Mouse (Mus musculus): Measurements from ENCODE around the gene Hemk1. TPM values are rescaled to one million over a fixed set of nuclear protein-coding genes. Genes with fewer than 3 reads are reported as not detected.

Gene Hemk1
- polyA plus RNA-seq, 1 experiment from 2014 or later = 14.6 TPM

DNA sequence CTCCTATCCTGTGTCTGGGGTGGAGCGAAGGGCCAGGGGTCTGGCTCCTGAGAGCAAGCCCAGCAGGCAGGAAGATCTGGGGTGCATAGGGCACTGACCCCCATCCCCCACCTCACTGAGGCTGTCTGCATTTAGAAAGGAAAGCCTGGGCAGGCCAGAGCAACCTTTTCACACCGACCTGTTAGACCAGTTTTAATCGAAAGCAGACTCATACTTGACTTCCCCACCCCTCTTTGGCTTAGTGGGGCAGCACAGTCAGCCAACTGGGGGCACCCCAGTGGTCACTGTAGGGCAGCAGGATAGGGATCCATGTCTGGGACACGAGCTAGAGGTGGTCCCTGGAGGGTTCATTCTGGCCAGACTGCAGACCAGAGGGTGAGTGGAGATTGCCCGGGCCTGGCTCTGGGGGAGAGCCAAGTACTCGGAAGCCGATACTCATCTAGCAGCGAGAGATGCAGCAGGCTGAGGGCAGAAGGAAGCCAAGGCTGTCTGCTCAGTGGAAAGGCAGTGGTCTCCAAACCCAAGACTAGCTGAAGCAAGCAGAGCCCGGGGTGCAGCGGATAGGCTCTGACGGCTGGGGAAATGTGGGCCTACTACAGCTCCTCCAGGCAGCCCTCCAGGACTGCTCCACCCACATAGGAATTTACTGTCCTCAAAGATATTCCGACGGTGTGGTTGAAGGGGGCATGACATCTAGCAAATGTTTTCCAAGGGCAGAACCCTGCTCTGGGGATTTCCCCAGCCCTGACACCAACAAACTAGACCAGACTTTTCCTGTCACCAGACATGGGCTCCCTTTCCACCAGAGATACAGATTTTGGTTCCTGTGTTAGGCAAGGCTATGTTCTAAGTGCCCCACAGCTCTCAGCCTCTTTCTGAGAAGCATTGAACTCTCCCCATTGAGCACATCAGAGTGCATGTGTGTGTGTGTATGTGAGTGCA is 32.3 kb downstream of the Hemk1 start:
- Histone ChIP-seq H3K4me3 (no peak overlapping the region), H3K9me3 (no peaks in the 10 kb centered on the region), H3K9ac (replicated peaks) (no peak overlapping the region), H3K36me3 (peaks cover 5% of the 10 kb centered on the region; the same call in 1 of the 2 replicates), H3K4me1 (no peaks in the 10 kb centered on the region), H3K27ac (replicated peaks) (no peak overlapping the region), H3K4me2 (replicated peaks) (no peak overlapping the region), H3K27me3 (no peaks in the 10 kb centered on the region)
- WGBS = 71% methylated on average over 13 of the region's 13 CpGs
- ATAC-seq (replicated peaks) = no peak

GRCm38 (mm10) chr9:107305012-107305411 is 33.1 kb downstream of the Hemk1 start:
- Histone ChIP-seq H3K36me3 (peaks cover 10% of the 10 kb centered on the region; the same call in 1 of the 2 replicates), H3K27me3 (no peaks in the 10 kb centered on the region), H3K4me2 (replicated peaks) (no peak overlapping the region), H3K27ac (replicated peaks) (no peak overlapping the region), H3K9ac (replicated peaks) (no peak overlapping the region), H3K4me3 (no peak overlapping the region), H3K4me1 (no peaks in the 10 kb centered on the region), H3K9me3 (no peaks in the 10 kb centered on the region)
- ATAC-seq (replicated peaks) = no peak
- 84% methylated on average over 4 of the region's 4 CpGs for WGBS

- WGBS = 93% methylated on average over 3 of the region's 3 CpGs
- no peak overlapping the region for H3K4me3 ChIP-seq
- H3K9me3 ChIP-seq = no peaks in the 10 kb centered on the region
- no peaks in the 10 kb centered on the region for H3K27me3 ChIP-seq
- H3K27ac ChIP-seq (replicated peaks) = no peak overlapping the region
- no peak overlapping the region for H3K9ac ChIP-seq (replicated peaks)
- H3K4me1 ChIP-seq = no peaks in the 10 kb centered on the region
- H3K36me3 ChIP-seq = peaks cover 10% of the 10 kb centered on the region; the same call in 1 of the 2 replicates
- no peak for ATAC-seq (replicated peaks)
- no peak overlapping the region for H3K4me2 ChIP-seq (replicated peaks)
These were observed 33.8 kb downstream of the Hemk1 start for GRCm38 (mm10) chr9:107304383-107304782.

GRCm38 (mm10) chr9:107303900-107304299 is 34.2 kb downstream of the Hemk1 start:
- WGBS = 87% methylated on average over 5 of the region's 5 CpGs

DNA sequence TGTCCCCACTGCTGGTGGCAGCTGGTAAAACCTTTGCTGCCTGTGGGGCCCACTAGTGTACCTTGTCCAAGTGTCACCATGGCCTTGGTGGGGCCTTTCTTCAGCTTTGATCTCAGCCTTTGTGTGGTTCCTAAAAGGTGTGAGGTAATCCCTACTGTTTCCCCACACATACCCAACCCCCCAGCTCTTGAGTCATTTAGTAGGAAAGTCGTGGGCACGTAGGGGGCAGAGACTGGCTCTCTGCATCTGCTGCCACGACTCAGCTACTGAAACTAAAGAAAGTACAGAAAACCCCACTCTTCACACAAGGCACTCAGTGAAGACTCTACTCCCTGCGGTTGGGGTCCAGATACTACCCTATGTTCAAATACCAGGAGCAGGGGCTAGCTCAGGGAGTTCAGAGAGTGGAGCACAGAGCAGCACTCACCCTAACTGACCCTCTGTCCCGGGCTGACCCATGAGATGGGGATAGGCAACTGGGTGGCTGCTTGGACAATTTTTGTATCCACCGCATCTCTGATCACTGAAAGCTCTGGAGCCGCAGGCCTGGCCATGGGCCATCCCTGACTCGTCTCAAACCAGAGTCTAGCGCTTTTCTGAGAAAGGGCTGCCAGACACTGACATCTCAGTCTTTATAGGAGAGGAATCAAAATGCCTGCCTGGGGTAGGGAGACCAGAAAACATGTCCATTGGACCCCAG is 34.9 kb downstream of the Hemk1 start:
- ATAC-seq (replicated peaks) = no peak
- Histone ChIP-seq H3K4me2 (replicated peaks) (no peak overlapping the region), H3K4me1 (peaks cover 7% of the 10 kb centered on the region), H3K36me3 (peaks cover 10% of the 10 kb centered on the region; the same call in 1 of the 2 replicates), H3K4me3 (no peak overlapping the region), H3K9me3 (no peaks in the 10 kb centered on the region), H3K9ac (replicated peaks) (no peak overlapping the region), H3K27me3 (no peaks in the 10 kb centered on the region), H3K27ac (replicated peaks) (no peak overlapping the region)
- WGBS = 81% methylated on average over 9 of the region's 9 CpGs

More at GRCm38 (mm10) chr9:107303900-107304299, 34.2 kb downstream of the Hemk1 start:
- Histone ChIP-seq H3K4me3 (no peak overlapping the region), H3K27me3 (no peaks in the 10 kb centered on the region), H3K4me1 (peaks cover 1% of the 10 kb centered on the region; the same call in 1 of the 2 replicates), H3K27ac (replicated peaks) (no peak overlapping the region), H3K4me2 (replicated peaks) (no peak overlapping the region), H3K9me3 (no peaks in the 10 kb centered on the region), H3K36me3 (peaks cover 10% of the 10 kb centered on the region; the same call in 1 of the 2 replicates), H3K9ac (replicated peaks) (no peak overlapping the region)
- ATAC-seq (replicated peaks) = no peak

DNA sequence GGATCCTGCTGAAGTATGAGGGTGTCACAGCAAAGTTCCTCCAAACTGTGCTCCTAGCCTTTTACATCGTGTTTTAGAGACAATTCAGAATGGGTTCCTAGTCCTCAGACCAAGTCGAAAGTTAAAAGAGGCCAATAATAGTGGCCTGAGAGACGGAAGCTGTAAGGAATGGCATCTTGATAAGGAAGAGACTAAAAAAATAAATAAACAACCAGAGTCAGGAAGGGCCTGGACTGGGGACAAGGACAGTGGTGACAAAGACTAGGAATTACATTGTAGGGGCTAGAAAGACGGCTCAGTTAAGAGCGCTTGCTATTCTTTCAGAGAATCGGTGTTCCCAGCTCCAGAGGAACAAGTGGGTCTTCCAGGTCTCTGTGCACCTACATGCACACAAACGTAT is 35.6 kb downstream of the Hemk1 start:
- peaks cover 10% of the 10 kb centered on the region; the same call in 1 of the 2 replicates for H3K36me3 ChIP-seq
- H3K4me1 ChIP-seq = peaks cover 13% of the 10 kb centered on the region
- no peaks in the 10 kb centered on the region for H3K9me3 ChIP-seq
- 89% methylated on average over 7 of the region's 7 CpGs for WGBS
- H3K4me2 ChIP-seq (replicated peaks) = no peak overlapping the region
- H3K27me3 ChIP-seq = no peaks in the 10 kb centered on the region
- H3K27ac ChIP-seq (replicated peaks) = no peak overlapping the region
- ATAC-seq (replicated peaks) = no peak
- no peak overlapping the region for H3K4me3 ChIP-seq
- H3K9ac ChIP-seq (replicated peaks) = no peak overlapping the region

GRCm38 (mm10) chr9:107301554-107302331 is 36.4 kb downstream of the Hemk1 start:
- no peak overlapping the region for H3K4me2 ChIP-seq (replicated peaks)
- WGBS = 90% methylated on average over 17 of the region's 17 CpGs
- H3K9ac ChIP-seq (replicated peaks) = no peak overlapping the region
- peaks cover 10% of the 10 kb centered on the region; the same call in 1 of the 2 replicates for H3K36me3 ChIP-seq
- H3K27me3 ChIP-seq = no peaks in the 10 kb centered on the region
- no peak for ATAC-seq (replicated peaks)
- no peak overlapping the region for H3K27ac ChIP-seq (replicated peaks)
- no peaks in the 10 kb centered on the region for H3K9me3 ChIP-seq
- H3K4me1 ChIP-seq = peaks cover 19% of the 10 kb centered on the region
- H3K4me3 ChIP-seq = no peak overlapping the region

- Histone ChIP-seq H3K9ac (replicated peaks) (no peak overlapping the region), H3K4me2 (replicated peaks) (no peak overlapping the region), H3K4me1 (peaks cover 22% of the 10 kb centered on the region), H3K27me3 (no peaks in the 10 kb centered on the region), H3K9me3 (no peaks in the 10 kb centered on the region), H3K36me3 (peaks cover 10% of the 10 kb centered on the region; the same call in 1 of the 2 replicates), H3K27ac (replicated peaks) (no peak overlapping the region), H3K4me3 (no peak overlapping the region)
- 95% methylated on average over 30 of the region's 30 CpGs for WGBS
- ATAC-seq (replicated peaks) = no peak
These were observed 37.8 kb downstream of the Hemk1 start for GRCm38 (mm10) chr9:107300224-107300973.

DNA sequence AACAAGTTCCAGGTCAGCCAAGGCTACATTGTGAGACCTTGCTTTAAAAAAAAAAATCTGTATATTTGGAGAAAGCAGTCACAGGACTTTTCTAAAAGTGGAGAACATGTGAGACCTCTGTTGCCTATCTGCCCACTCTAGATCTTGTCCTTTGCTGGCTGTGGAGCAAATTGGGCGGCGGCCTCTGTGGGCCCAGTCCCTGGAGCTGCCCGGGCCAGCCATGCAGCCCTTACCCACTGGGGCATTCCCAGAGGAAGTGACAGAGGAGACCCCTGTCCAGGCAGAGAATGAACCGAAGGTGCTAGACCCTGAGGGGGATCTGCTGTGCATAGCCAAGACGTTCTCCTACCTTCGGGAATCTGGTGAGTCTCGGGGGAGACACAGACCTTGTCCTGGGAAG is 38.4 kb downstream of the Hemk1 start:
- ATAC-seq (replicated peaks) = no peak
- Histone ChIP-seq H3K4me2 (replicated peaks) (no peak overlapping the region), H3K36me3 (peaks cover 10% of the 10 kb centered on the region; the same call in 1 of the 2 replicates), H3K9ac (replicated peaks) (no peak overlapping the region), H3K27ac (replicated peaks) (no peak overlapping the region), H3K27me3 (no peaks in the 10 kb centered on the region), H3K4me3 (no peak overlapping the region), H3K4me1 (peaks cover 22% of the 10 kb centered on the region), H3K9me3 (no peaks in the 10 kb centered on the region)
- 92% methylated on average over 7 of the region's 7 CpGs for WGBS

GRCm38 (mm10) chr9:107298876-107299275 is 39.3 kb downstream of the Hemk1 start:
- Histone ChIP-seq H3K36me3 (peaks cover 10% of the 10 kb centered on the region; the same call in 1 of the 2 replicates), H3K4me2 (replicated peaks) (no peak overlapping the region), H3K4me1 (peaks cover 22% of the 10 kb centered on the region), H3K27me3 (no peaks in the 10 kb centered on the region), H3K4me3 (no peak overlapping the region), H3K27ac (replicated peaks) (no peak overlapping the region), H3K9ac (replicated peaks) (no peak overlapping the region), H3K9me3 (no peaks in the 10 kb centered on the region)
- no peak for ATAC-seq (replicated peaks)
- 91% methylated on average over 6 of the region's 6 CpGs for WGBS

Data from forebrain, embryonic 15.5 days (tissue).